Mouse (Mus musculus): ENCODE data around the gene Ngrn.
A peak's percentile ranks its signal among the peaks of the same experiment; 100 is the strongest.

Gene Ngrn

DNA sequence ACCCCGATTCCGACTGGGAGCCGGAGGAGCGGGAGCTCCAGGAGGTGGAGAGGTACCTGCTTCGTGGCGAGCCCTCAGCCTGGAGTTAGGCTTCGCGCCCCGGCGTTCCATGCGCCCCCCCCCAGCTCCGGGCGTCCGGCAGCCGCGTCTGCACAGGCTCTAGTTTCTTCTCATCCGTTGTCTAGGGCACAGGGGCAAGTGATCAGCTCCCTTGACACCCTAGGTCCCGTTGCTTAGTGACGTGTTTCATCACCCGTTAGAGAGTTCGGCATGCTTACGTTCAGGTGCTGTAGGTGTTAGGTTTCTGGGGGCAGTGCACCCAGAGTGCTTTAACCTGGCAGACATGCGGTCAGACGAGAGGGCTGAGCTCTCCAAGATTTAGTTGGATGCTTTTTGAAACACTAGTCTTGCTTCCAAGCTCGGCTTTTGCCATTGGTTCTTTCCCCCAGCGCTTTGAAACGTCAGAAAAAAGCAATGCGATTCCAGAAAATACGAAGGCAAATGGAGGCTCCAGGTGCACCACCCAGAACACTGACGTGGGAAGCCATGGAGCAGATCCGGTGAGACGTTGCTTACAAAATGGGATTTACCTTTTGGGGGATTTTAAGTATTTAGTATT is 466 bp downstream of the Ngrn start:
- DNase-seq (ENCODE audit: low spot score) = no peak

- no peak for DNase-seq (ENCODE audit: low spot score)
These were observed 3.6 kb downstream of the Ngrn start for GRCm38 (mm10) chr7:80264606-80265005.

GRCm38 (mm10) chr7:80267764-80268163 is 6.7 kb downstream of the Ngrn start:
- no peak for DNase-seq (ENCODE audit: low spot score)

DNA sequence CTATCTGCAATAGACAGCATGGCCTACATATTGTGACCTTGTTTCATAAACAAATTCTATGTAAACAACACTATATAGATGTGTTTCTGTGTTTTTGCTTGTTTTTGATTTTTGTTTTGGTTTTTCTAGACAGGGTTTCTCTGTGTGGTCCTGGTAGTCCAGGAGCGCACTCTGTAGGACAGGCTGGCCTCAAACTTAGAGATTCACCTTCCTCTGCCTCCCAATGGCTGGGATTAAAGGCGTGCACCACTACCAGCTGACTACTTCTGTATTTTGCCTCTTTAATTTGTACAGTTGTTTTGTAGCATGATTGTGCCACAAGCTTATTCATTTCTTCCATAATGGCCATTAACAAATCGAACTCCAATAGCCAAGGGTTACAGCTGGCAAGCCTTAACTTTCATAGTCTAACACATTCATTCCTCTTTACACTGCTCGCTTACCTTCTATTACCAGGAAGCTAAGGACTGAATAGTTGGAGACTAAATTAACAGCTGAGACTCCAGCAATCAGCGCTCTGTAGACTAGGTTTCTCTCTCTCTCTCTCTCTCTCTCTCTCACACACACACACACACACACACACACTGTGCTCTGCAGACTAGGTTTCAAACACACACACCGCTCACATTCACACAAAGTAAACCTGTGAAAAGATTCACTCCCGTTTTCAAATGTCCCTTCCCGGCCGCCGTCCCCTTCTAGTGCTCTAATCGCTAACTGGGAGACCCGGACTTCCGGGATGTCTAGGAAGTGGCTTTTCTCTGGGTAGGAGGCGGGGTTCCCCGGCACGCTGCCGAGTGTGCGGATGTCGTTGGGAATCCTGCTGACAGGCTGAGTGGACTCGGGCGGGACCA is 8.1 kb downstream of the Ngrn start, which contains the start of gene Vps33b:
Gene Vps33b (plus strand): TSS at position 753 of the 854 bp plus-strand sequence.
- peak; percentile 96 for DNase-seq (ENCODE audit: low spot score)

DNA sequence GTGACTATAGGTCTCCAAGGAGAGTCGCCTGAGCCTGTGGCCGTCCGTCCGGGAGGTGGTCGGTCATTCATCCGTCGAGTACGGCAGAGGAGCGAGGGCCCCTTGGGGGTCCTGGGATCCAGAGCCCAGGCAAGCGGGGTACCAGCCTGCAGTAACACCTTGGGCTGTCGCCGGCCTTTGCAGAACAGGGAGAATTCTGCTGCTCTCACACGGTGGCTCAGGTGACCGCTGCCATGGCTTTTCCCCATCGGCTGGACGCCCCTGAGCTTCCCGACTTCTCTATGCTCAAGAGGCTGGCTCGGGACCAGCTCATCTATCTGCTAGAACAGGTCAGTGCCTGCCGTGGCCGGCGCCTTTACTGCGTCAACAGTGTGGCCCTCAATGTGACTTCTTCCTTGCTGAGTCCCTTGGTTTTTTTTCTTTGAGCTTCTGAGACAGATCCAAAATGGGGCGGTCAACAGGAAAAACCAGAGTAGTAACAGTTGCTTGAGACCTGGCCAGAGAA is 8.8 kb downstream of the Ngrn start:
- no peak for DNase-seq (ENCODE audit: low spot score)

GRCm38 (mm10) chr7:80273456-80273855 is 12.4 kb downstream of the Ngrn start:
- no peak for DNase-seq (ENCODE audit: low spot score)

GRCm38 (mm10) chr7:80276374-80276773 is 15.4 kb downstream of the Ngrn start:
- no peak for DNase-seq (ENCODE audit: low spot score)

DNA sequence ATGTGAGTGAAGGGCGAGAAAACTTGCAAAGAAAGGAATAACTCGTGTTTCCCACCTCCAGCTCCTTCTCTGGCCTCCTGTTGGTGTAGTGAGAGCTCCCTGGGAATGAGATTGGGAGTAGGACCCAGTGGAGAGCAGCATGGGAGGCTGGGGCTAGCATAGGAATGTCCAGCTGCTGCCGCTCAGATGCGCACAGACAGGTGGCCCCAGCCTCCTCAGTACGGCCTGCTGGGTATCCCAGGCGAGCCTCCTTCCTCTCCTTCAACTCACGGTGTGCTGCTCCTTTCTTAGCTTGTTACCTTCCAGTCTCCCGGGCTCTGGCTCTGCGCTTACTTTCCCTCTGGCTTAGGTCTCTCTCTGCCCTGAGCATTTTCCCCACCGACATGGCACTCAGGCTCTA is 19.0 kb downstream of the Ngrn start:
- DNase-seq (ENCODE audit: low spot score) = no peak

- DNase-seq (ENCODE audit: low spot score) = no peak
These were observed 20.0 kb downstream of the Ngrn start for GRCm38 (mm10) chr7:80280998-80281397.

- DNase-seq (ENCODE audit: low spot score) = no peak
These were observed 20.6 kb downstream of the Ngrn start for GRCm38 (mm10) chr7:80281646-80282045.

DNA sequence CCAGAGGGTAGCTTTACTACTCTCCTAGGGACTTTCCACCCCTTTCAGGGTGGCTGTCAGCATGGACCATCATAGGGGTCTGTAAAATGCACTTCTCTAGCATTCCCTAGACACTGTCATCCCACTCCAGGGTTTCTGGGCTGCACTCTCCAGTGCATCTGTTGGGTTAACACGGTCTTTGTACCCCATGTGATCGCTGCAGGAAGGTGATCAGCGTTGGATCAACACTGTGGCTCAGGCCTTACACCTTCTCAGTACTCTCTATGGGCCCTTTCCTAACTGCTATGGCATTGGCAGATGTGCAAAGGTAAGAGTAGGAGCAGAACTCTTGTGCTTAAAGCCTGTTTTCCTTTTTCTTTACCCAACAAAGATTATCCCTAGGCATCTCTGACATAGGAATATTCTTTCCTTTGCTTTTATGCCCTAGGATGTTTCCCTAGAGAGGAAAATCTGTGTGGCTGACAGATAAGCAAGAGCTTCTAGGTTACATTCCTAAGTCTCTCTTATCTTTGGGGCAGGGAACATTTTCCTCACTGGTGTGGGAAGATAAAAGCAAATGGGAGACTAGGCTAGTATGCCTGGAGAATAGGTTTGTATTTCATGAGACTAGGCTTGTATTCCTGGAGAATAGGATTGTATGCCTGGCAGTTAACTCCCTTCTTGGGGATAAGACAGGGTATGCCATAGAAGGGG is 22.4 kb downstream of the Ngrn start:
- DNase-seq (ENCODE audit: low spot score) = no peak

- DNase-seq (ENCODE audit: low spot score) = peak; percentile 66
These were observed 23.4 kb downstream of the Ngrn start for GRCm38 (mm10) chr7:80284391-80284790.

- no peak for DNase-seq (ENCODE audit: low spot score)
These were observed 24.7 kb downstream of the Ngrn start for GRCm38 (mm10) chr7:80285725-80286124.

DNA sequence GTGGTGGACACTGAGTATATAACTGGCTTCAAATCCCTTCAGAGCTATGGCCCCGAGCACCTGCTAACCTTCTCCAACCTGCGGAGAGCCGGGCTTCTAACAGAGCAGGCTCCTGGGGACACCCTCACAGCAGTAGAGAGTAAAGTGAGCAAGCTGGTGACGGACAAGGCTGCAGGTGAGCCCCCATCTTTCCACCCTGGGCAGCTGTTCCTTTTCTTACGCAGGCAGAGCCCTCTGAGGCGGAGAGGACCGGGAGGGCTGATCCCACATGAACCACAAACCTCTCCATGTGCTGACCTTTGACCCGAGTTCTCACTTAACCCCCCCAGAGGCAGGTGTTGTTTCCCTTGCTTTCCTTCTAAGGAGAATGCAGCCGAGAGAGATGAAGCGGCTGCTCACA is 26.7 kb downstream of the Ngrn start:
- DNase-seq (ENCODE audit: low spot score) = no peak

- peak; percentile 98 for DNase-seq (ENCODE audit: low spot score)
These were observed 33.2 kb downstream of the Ngrn start, which contains the start of gene Prc1 for GRCm38 (mm10) chr7:80294062-80294763. Gene Prc1 (plus strand): TSS chr7:80294450.

DNA sequence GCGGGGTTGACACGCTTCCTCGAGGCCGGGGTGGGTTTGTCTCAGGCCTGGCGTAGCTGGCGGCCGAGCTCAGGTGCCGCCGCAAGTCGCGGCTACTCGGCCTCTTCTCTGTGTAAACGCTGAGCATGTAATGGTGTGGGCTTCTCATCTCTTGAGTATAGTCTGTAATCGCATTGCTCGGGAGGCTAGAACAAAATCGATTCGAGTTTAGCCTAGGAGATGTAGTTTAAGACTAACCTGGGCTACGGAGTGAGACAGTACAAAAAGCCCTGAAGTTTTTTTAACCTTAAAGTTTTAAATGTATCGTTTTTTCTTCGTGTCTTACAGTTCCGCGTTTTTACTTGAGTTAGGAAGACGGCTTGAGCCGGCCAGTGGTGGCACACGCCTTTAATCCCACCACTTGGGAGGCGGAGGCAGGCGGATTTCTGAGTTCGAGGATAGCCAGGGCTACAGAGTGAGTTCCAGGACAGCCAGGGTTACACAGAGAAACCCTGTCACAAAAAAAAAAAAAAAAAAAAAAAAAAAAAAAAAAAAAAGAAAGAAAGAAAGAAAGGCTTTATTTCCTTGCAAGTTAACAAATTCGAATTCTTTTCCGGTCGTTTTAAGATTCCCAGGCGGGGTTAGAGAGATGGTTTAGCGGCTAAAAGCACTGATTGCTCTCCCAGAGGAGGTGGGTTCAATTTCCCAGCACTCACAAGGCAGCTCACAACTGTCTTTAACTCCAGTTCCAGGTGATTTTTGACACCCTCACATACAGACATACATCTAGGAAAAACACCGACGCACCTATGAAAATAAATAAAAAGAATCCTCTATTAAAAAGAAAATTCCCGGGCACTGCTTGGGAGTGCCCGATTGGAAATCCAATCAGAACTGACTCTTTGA is 34.0 kb downstream of the Ngrn start:
- no peak for DNase-seq (ENCODE audit: low spot score)

- DNase-seq (ENCODE audit: low spot score) = no peak
These were observed 35.4 kb downstream of the Ngrn start for GRCm38 (mm10) chr7:80296462-80296861.

DNA sequence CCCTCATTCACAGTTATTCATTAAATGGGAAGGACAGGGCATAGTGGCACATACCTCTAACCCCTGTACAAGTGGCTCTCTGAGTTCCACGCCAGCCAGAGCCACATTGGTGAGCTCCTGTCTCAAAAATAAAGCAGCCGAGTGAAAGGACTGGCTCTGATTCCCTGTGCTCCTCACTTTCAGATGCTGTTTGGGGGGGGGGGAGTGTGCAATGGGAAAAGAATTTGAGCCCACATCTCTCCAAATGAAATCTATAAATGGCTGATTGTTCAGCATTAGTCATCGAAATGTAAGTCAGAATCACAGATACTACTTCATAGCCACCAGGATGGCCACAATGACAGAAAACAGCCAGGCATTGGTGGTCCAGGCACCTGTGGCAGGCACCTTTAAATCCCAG is 36.0 kb downstream of the Ngrn start:
- DNase-seq (ENCODE audit: low spot score) = no peak

DNA sequence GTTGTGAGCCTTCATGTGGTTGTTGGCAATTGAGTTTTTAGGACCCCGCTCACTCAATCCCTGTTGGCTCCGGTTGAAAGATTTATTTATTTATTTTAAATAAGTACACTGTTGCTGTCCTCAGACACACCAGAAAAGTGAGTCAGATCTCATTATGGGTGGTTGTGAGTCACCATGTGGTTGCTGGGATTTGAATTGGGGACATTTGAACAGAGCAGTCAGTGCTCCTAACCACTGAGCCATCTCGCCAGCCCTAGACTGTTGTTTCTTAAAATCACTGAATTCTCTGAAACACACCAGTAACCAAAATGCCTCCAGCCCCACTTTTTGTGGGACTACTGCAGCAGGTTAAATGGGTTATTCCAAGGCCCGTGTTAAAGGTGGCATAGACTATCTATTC is 37.7 kb downstream of the Ngrn start:
- no peak for DNase-seq (ENCODE audit: low spot score)

DNA sequence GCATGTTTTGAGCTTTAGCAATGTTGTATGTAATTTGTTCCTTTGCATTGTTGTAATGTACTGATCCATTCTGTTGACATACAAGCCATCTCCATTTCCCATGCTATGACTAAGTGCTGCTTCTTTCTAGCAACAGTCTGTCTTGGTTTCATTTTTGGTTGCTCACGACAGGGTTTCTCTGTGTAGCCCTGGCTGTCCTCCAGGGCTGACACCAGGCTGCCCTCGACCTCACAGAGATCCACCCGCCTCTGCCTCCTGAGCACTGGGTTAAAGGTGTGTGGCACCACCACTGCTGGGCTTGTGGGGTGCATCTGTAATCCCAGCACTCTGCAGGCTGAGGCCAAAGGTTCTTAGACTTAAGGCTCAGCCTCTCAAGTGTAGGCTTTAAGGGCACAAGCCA is 38.6 kb downstream of the Ngrn start:
- no peak for DNase-seq (ENCODE audit: low spot score)

DNA sequence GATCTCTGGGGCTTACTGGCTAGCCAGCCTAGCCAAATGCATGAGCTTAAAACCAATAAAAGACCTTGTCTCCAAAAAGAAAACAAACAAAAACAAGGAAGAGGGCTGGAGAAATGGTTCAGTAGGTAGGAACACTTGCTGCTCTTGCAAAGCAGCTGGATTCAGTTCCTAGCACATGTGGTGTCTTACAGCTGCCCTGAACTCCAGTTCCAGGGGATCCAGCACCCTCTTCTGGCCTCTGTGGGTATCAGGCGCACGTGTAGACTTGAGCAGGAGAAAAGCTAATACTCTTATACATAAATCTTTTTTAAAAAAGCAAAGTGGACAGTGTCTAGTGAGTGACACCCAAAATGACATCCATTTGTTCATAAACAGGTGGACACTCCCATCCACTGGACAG is 40.5 kb downstream of the Ngrn start:
- DNase-seq (ENCODE audit: low spot score) = no peak
